8 mouse cellular contexts compared by ENCODE assay signal in genomic region chr3:87935776-87936175, GRCm38 (mm10). TPM values are rescaled to one million over a fixed set of nuclear protein-coding genes. Genes with fewer than 3 reads are reported as not detected.
DNase-seq lines count a peak whose midpoint lies in the region; ATAC-seq lines count a peak whose summit lies in the region.

No protein-coding gene starts in this region.

- no peaks in the 10 kb centered on the region for H3K9me3 ChIP-seq in heart, embryonic 12.5 days (replicated peaks)
- H3K9me3 ChIP-seq in limb, embryonic 12.5 days = no peaks in the 10 kb centered on the region
- no peaks in the 10 kb centered on the region for H3K9me3 ChIP-seq in midbrain, embryonic 16.5 days (replicated peaks; ENCODE audit: control insufficient read depth, low read length, poor library complexity, severe bottlenecking)

- WGBS in heart, embryonic 12.5 days = 97% methylated on average over 2 of the region's 2 CpGs
- 97% methylated on average over 2 of the region's 2 CpGs for WGBS in limb, embryonic 12.5 days
- 95% methylated on average over 2 of the region's 2 CpGs for WGBS in midbrain, embryonic 16.5 days

- no peak for ATAC-seq in heart, embryonic 12.5 days (ENCODE audit: insufficient number of reproducible peaks, low FRiP score)
- ATAC-seq in common myeloid progenitor, adult 5-6 weeks (replicated peaks; ENCODE audit: low read depth, poor library complexity, severe bottlenecking) = peak; percentile 78
- ATAC-seq in limb, embryonic 12.5 days (ENCODE audit: insufficient number of reproducible peaks, insufficient read depth, low FRiP score, low TSS enrichment, low read depth) = 0 out of 2 replicates have a peak, but pooled peaks have one; percentile 32
- no peak; the same call in 1 of the 2 replicates for ATAC-seq in midbrain, embryonic 16.5 days

- H3K27me3 ChIP-seq in heart, embryonic 12.5 days (replicated peaks) = no peaks in the 10 kb centered on the region
- no peaks in the 10 kb centered on the region for H3K27me3 ChIP-seq in limb, embryonic 12.5 days
- no peaks in the 10 kb centered on the region for H3K27me3 ChIP-seq in midbrain, embryonic 16.5 days (ENCODE audit: control insufficient read depth, insufficient read depth, low read depth, low read length)

- intact Hi-C loops in gastrocnemius, postnatal 14 days (cut with DNase I; ENCODE audit: low total_unique reads) = loop anchor here (2.0 to 10.0 kb wide), 2 partner anchors 25 to 49 kb away; no protein-coding TSS in a partner anchor

- no peak overlapping the region for H3K9ac ChIP-seq in heart, embryonic 12.5 days
- no peak overlapping the region for H3K9ac ChIP-seq in limb, embryonic 12.5 days (replicated peaks)
- 0 out of 2 replicates have a peak overlapping the region, but pooled peaks have one; percentile 34 for H3K9ac ChIP-seq in midbrain, embryonic 16.5 days (ENCODE audit: low read depth, low read length)

- no peak overlapping the region for H3K4me2 ChIP-seq in heart, embryonic 12.5 days
- H3K4me2 ChIP-seq in limb, embryonic 12.5 days = no peak overlapping the region
- peak overlapping the region; percentile 15; the same call in 1 of the 2 replicates for H3K4me2 ChIP-seq in midbrain, embryonic 16.5 days (ENCODE audit: low read length)

- peaks cover 23% of the 10 kb centered on the region for H3K4me1 ChIP-seq in heart, embryonic 12.5 days (replicated peaks)
- peaks cover 19% of the 10 kb centered on the region for H3K4me1 ChIP-seq in limb, embryonic 12.5 days (replicated peaks)
- H3K4me1 ChIP-seq in midbrain, embryonic 16.5 days (ENCODE audit: control insufficient read depth, insufficient read depth, low read length) = peaks cover 31% of the 10 kb centered on the region

- H3K27ac ChIP-seq in heart, embryonic 12.5 days (ENCODE audit: poor library complexity, severe bottlenecking) = no peak overlapping the region
- H3K27ac ChIP-seq in limb, embryonic 12.5 days = no peak overlapping the region
- H3K27ac ChIP-seq in midbrain, embryonic 16.5 days (ENCODE audit: low read length) = no peak overlapping the region

- H3K4me3 ChIP-seq in heart, embryonic 12.5 days = no peak overlapping the region
- 0 out of 2 replicates have a peak overlapping the region, but pooled peaks have one; percentile 3 for H3K4me3 ChIP-seq in limb, embryonic 12.5 days (replicated peaks)
- no peak overlapping the region for H3K4me3 ChIP-seq in midbrain, embryonic 16.5 days (ENCODE audit: low read depth, low read length)

- H3K36me3 ChIP-seq in heart, embryonic 12.5 days = peaks cover 77% of the 10 kb centered on the region
- H3K36me3 ChIP-seq in limb, embryonic 12.5 days = peaks cover 88% of the 10 kb centered on the region
- H3K36me3 ChIP-seq in midbrain, embryonic 16.5 days (ENCODE audit: control insufficient read depth, insufficient read depth, low read length) = peaks cover 28% of the 10 kb centered on the region

- peak; percentile 74 to 91 for DNase-seq in heart, adult 18-20 months
- DNase-seq in gastrocnemius, postnatal 14 days = peak; percentile 84
- DNase-seq in kidney, adult 11 months = peak; percentile 56
- peak; percentile 31 to 63 for DNase-seq in spleen, postnatal 14 days (ENCODE audit: low spot score in 2 of 2)

RNA-seq across cellular contexts. Expression of gene Rrnad1, which starts 5.3 kb away (rescaled TPM):
- total RNA-seq in heart, adult 18-20 months (2021) = 1 to 10 TPM; 4.8 to 5.1 TPM
- polyA plus RNA-seq in heart, embryonic 12.5 days (2016; fragmentation: Nextera tagmentation; extraction: Ambion mirVana) = 13.6 and 14.1 TPM in 2 replicates
- 11.3 and 13.5 TPM in 2 replicates for total RNA-seq in common myeloid progenitor, adult 5-6 weeks (2017)
- 1 to 10 TPM; 3.6 to 3.9 TPM for total RNA-seq in gastrocnemius, postnatal 14 days (2021)
- 22.4 and 26.5 TPM in 2 replicates for polyA plus RNA-seq in limb, embryonic 12.5 days (2016; fragmentation: Nextera tagmentation; extraction: Ambion mirVana)
- polyA plus RNA-seq in midbrain, embryonic 16.5 days (2015; fragmentation: Nextera tagmentation; extraction: Ambion mirVana) = 20.5 and 23.2 TPM in 2 replicates

RNA-seq across cellular contexts. Expression of gene Isg20l2, which starts 5.7 kb away (rescaled TPM):
- 10 to 100 TPM; 10.8 to 11.5 TPM for total RNA-seq in heart, adult 18-20 months (2021)
- polyA plus RNA-seq in heart, embryonic 12.5 days (2016; fragmentation: Nextera tagmentation; extraction: Ambion mirVana) = 36.4 and 38.3 TPM in 2 replicates
- 50.2 and 56.6 TPM in 2 replicates for total RNA-seq in common myeloid progenitor, adult 5-6 weeks (2017)
- 1 to 10 TPM; 9.0 to 9.6 TPM for total RNA-seq in gastrocnemius, postnatal 14 days (2021)
- 83.2 and 86.4 TPM in 2 replicates for polyA plus RNA-seq in limb, embryonic 12.5 days (2016; fragmentation: Nextera tagmentation; extraction: Ambion mirVana)
- polyA plus RNA-seq in midbrain, embryonic 16.5 days (2015; fragmentation: Nextera tagmentation; extraction: Ambion mirVana) = 24.9 and 28.6 TPM in 2 replicates

RNA-seq across cellular contexts. Expression of gene Crabp2, which starts 12.7 kb away (rescaled TPM):
- total RNA-seq in heart, adult 18-20 months (2021) = not detected
- 7.3 and 8.0 TPM in 2 replicates for polyA plus RNA-seq in heart, embryonic 12.5 days (2016; fragmentation: Nextera tagmentation; extraction: Ambion mirVana)
- total RNA-seq in common myeloid progenitor, adult 5-6 weeks (2017) = 2.0 TPM in 1 of 2 replicates, not detected in the other
- under 1 TPM; 0.31 to 0.33 TPM for total RNA-seq in gastrocnemius, postnatal 14 days (2021)
- polyA plus RNA-seq in limb, embryonic 12.5 days (2016; fragmentation: Nextera tagmentation; extraction: Ambion mirVana) = 614 and 667 TPM in 2 replicates
- 42.5 and 44.4 TPM in 2 replicates for polyA plus RNA-seq in midbrain, embryonic 16.5 days (2015; fragmentation: Nextera tagmentation; extraction: Ambion mirVana)

RNA-seq across cellular contexts. Expression of gene Mrpl24, which starts 16.5 kb away (rescaled TPM):
- 10 to 100 TPM; 75.0 to 77.9 TPM for total RNA-seq in heart, adult 18-20 months (2021)
- 62.9 and 65.2 TPM in 2 replicates for polyA plus RNA-seq in heart, embryonic 12.5 days (2016; fragmentation: Nextera tagmentation; extraction: Ambion mirVana)
- 114 and 121 TPM in 2 replicates for total RNA-seq in common myeloid progenitor, adult 5-6 weeks (2017)
- total RNA-seq in gastrocnemius, postnatal 14 days (2021) = 10 to 100 TPM; 42.1 to 46.5 TPM
- 80.4 and 85.9 TPM in 2 replicates for polyA plus RNA-seq in limb, embryonic 12.5 days (2016; fragmentation: Nextera tagmentation; extraction: Ambion mirVana)
- 47.8 and 51.6 TPM in 2 replicates for polyA plus RNA-seq in midbrain, embryonic 16.5 days (2015; fragmentation: Nextera tagmentation; extraction: Ambion mirVana)

RNA-seq across cellular contexts. Expression of gene Hdgf, which starts 29.7 kb away (rescaled TPM):
- 100 to 1,000 TPM; 111 to 117 TPM for total RNA-seq in heart, adult 18-20 months (2021)
- polyA plus RNA-seq in heart, embryonic 12.5 days (2016; fragmentation: Nextera tagmentation; extraction: Ambion mirVana) = 175 and 177 TPM in 2 replicates
- 529 and 635 TPM in 2 replicates for total RNA-seq in common myeloid progenitor, adult 5-6 weeks (2017)
- total RNA-seq in gastrocnemius, postnatal 14 days (2021) = 100 to 1,000 TPM; 152 to 161 TPM
- 286 and 294 TPM in 2 replicates for polyA plus RNA-seq in limb, embryonic 12.5 days (2016; fragmentation: Nextera tagmentation; extraction: Ambion mirVana)
- polyA plus RNA-seq in midbrain, embryonic 16.5 days (2015; fragmentation: Nextera tagmentation; extraction: Ambion mirVana) = 144 and 154 TPM in 2 replicates

Comparison
In these comparisons a context has a peak if more than half of its experiments do, and no peak if none do; other contexts are left out.
1. ATAC-seq: peak in common myeloid progenitor, adult 5-6 weeks (single experiment) and limb, embryonic 12.5 days (single experiment); none in heart, embryonic 12.5 days (single experiment) and midbrain, embryonic 16.5 days (single experiment).
2. Peak in every context shown above with its lines, with median percentiles within 50 percentile points of each other: DNase-seq.